Mouse (Mus musculus) bone marrow macrophage, adult 2 months (primary cell): Measurements from ENCODE around the gene Togaram2.

Experiments used
- CTCF ChIP-seq: IDR thresholded peaks from 2 replicates; pipeline ENCODE4 v1.5.1; 2012; ENCODE audit warnings: low read depth, mild to moderate bottlenecking, low read length, moderate library complexity
- POLR2A ChIP-seq: IDR thresholded peaks from 2 replicates; pipeline ENCODE4 v1.6.1; 2012; ENCODE audit warnings: mild to moderate bottlenecking, low read depth, low read length, borderline replicate concordance

GRCm38 (mm10) chr17:71687436-71687835, 14.4 kb downstream of the Togaram2 start:
- TF ChIP-seq CTCF (no peak), POLR2A (no peak)
